Mouse (Mus musculus) midbrain, embryonic 11.5 days (tissue): ENCODE measurements around the gene Srd5a2. TPM values are rescaled to one million over a fixed set of nuclear protein-coding genes. Genes with fewer than 3 reads are reported as not detected.

Experiments used
- ATAC-seq: fragments of 200-750 bp; cut with Nextera tagmentation; 2 replicates; pipeline ENCODE4 v1.8.0; 2017; ENCODE audit warnings: moderate TSS enrichment, moderate library complexity; ENCODE audit not compliant: low FRiP score
- DNase-seq: peaks from one replicate; pipeline ENCODE4 v3.0.0; 2015; ENCODE audit warnings: low spot score; ENCODE audit errors: missing footprints
- H3K27ac ChIP-seq: fragments of 300-500 bp; sonication (generic); 2 replicates; pipeline ENCODE4 v1.5.1; 2014; ENCODE audit warnings: low read depth, low read length
- H3K27me3 ChIP-seq: fragments of 300-500 bp; sonication (generic); 2 replicates; pipeline ENCODE4 v1.6.1; 2014; ENCODE audit warnings: mild to moderate bottlenecking, low read length, moderate library complexity, mixed read lengths; ENCODE audit not compliant: control insufficient read depth, insufficient read depth
- H3K36me3 ChIP-seq: fragments of 300-500 bp; sonication (generic); 2 replicates; pipeline ENCODE4 v1.6.1; 2014; ENCODE audit warnings: mild to moderate bottlenecking, low read length, moderate library complexity, mixed read lengths; ENCODE audit not compliant: control insufficient read depth, insufficient read depth
- H3K4me1 ChIP-seq: fragments of 300-500 bp; sonication (generic); 2 replicates; pipeline ENCODE4 v1.6.1; 2014; ENCODE audit warnings: low read length; ENCODE audit not compliant: control insufficient read depth, insufficient read depth
- H3K4me2 ChIP-seq: fragments of 300-500 bp; sonication (generic); 2 replicates; pipeline ENCODE4 v1.6.1; 2014; ENCODE audit warnings: mild to moderate bottlenecking, moderate library complexity
- H3K4me3 ChIP-seq: fragments of 300-500 bp; sonication (generic); 2 replicates; pipeline ENCODE4 v1.5.1; 2014; ENCODE audit warnings: low read depth, low read length
- H3K9ac ChIP-seq: fragments of 300-500 bp; sonication (generic); 2 replicates; pipeline ENCODE4 v1.6.1; 2014; ENCODE audit warnings: low read length
- H3K9me3 ChIP-seq: fragments of 300-500 bp; sonication (generic); 2 replicates; pipeline ENCODE4 v1.6.1; 2016; ENCODE audit warnings: low read length; ENCODE audit not compliant: control insufficient read depth
- WGBS: fragments of 180-500 bp; shearing (Covaris S2); extraction: QIAGEN DNeasy Blood & Tissue Kit; methylation state at CpG from one replicate; pipeline ENCODE4 v1.1.7; 2014; 5-methylcytosine and 5-hydroxymethylcytosine counted together
- polyA plus RNA-seq: library from polyadenylated mRNA; unstranded; fragments of >200 nt; fragmentation: Nextera tagmentation; extraction: Ambion mirVana; gene quantifications from 2 replicates; pipeline ENCODE4 v1.2.1, GENCODE M21; 2014

The Srd5a2 gene
- polyA plus RNA-seq, 1 experiment from 2014 or later, result not detected

DNA sequence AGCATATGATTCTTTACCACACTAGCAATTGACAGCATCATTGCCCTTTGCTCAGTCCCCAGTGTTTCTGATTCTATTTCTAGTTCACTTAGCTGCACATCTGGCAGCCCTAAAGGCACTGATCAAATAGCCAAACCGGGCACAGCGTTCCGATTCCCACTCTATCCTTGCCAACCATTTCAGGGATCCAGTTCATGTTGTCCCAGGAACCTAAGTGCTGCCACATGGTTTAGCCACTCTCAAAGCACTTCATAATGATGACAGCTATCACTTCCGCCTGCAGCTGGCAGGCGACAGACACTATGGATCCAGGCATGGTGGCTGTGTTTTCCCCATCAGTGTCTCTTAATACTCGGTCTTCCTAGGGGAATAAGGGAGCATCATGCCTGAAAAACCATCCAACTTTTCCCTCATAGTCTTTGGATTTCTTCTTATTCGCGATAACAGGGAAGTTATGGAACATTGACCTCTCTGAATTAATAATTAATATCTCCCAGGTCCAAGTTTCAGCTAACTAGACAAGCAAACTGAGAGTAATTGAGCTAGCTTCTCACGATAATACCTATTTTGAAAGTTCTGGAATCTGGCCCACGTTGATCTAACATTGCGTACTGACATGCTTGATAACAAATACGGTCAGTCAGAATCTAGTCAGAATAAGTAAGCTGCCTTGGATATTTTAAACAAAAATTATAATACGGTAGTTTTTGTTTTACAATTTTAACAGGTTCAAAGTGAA, 51.6 kb downstream of the Srd5a2 start:
- DNase-seq (no peak), ATAC-seq (no peak)
- H3K36me3 ChIP-seq, result no peaks in the 10 kb centered on the region
- no peak overlapping the region for H3K9ac ChIP-seq
- no peaks in the 10 kb centered on the region for H3K9me3 ChIP-seq
- no peak overlapping the region for H3K4me3 ChIP-seq
- H3K4me1 ChIP-seq, result no peaks in the 10 kb centered on the region
- no peak overlapping the region for H3K27ac ChIP-seq
- H3K4me2 ChIP-seq, result no peak overlapping the region
- WGBS, result 89% methylated on average over 13 of the region's 13 CpGs
- H3K27me3 ChIP-seq, result no peaks in the 10 kb centered on the region

GRCm38 (mm10) chr17:73991264-73991663, 56.5 kb downstream of the Srd5a2 start:
- 91% methylated on average over 4 of the region's 4 CpGs for WGBS
- no peak overlapping the region for H3K4me3 ChIP-seq
- no peak for DNase-seq

DNA sequence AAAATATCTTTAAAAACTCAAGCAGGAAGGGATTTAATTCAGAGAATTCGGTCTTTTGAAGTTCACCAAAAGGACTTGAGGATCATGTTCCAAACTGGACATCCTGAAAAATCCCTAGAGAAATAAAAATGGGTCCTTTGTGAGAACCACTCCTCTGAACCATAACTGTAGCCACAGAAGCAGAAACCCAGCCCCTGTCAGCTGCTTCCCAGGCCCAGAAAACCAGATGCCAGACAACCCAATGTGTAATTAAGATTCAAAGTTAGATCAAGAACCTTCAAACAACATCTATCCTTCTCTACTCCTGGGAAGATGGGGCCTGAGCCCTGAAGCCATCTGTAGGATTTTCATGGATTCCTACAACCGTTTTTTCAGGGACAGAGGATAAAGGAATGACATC, 61.1 kb downstream of the Srd5a2 start:
- Histone ChIP-seq H3K36me3 (no peaks in the 10 kb centered on the region), H3K4me2 (no peak overlapping the region), H3K27ac (no peak overlapping the region), H3K4me3 (no peak overlapping the region), H3K9ac (no peak overlapping the region), H3K9me3 (no peaks in the 10 kb centered on the region), H3K4me1 (no peaks in the 10 kb centered on the region), H3K27me3 (no peaks in the 10 kb centered on the region)
- ATAC-seq (no peak), DNase-seq (no peak)
- 67% methylated on average over 2 of the region's 2 CpGs for WGBS

More at GRCm38 (mm10) chr17:73991264-73991663, 56.5 kb downstream of the Srd5a2 start:
- ATAC-seq, result no peak
- H3K27ac ChIP-seq, result no peak overlapping the region
- H3K9me3 ChIP-seq, result no peaks in the 10 kb centered on the region
- H3K9ac ChIP-seq, result no peak overlapping the region
- H3K4me2 ChIP-seq, result no peak overlapping the region
- no peaks in the 10 kb centered on the region for H3K27me3 ChIP-seq
- no peaks in the 10 kb centered on the region for H3K36me3 ChIP-seq
- H3K4me1 ChIP-seq, result no peaks in the 10 kb centered on the region

DNA sequence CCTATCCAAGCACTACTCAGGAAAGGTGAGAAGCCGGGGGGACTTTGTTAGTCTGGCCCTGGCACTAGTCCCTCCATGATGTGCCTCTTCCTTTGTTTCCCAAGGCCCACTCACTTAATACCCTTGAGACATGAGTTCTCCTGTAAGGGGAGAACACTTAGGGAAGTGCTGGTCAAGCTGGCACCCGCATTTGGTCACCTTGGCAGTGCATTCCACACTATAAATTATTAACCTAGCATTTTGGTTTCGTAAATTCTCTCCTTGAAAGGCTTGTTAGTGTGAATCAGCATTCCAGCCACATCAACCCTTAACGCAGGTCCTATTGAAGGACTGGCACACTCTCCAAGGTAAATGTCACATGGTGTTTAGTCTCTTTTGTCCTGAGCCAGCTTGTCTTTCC, 61.8 kb downstream of the Srd5a2 start:
- Histone ChIP-seq H3K4me3 (no peak overlapping the region), H3K27me3 (no peaks in the 10 kb centered on the region), H3K27ac (no peak overlapping the region), H3K36me3 (no peaks in the 10 kb centered on the region), H3K4me1 (no peaks in the 10 kb centered on the region), H3K4me2 (no peak overlapping the region), H3K9ac (no peak overlapping the region), H3K9me3 (no peaks in the 10 kb centered on the region)
- ATAC-seq (no peak), DNase-seq (no peak)
- WGBS, result 88% methylated on average over 4 of the region's 4 CpGs

DNA sequence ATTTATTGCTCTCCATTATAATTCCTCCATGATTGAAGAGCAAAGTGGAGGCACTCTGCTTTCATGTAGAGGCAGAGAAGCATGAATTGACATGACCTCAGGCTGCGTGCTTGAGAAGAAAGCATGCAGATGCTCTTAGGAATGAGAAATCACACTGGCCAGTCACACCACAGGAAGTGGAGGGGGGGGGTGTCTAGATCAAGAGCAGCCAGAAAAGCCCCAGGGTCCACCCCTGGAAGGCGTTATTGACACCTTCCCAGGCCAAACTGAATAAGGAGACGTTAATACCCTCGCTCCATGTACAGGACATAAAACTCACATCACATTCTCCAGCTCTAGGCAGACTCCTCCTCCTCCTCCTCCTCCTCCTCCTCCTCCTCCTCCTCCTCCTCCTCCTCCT, 63.2 kb downstream of the Srd5a2 start:
- no peak for DNase-seq
- Histone ChIP-seq H3K4me2 (no peak overlapping the region), H3K27ac (no peak overlapping the region), H3K36me3 (no peaks in the 10 kb centered on the region), H3K27me3 (no peaks in the 10 kb centered on the region), H3K9me3 (no peaks in the 10 kb centered on the region), H3K9ac (no peak overlapping the region), H3K4me1 (no peaks in the 10 kb centered on the region), H3K4me3 (no peak overlapping the region)
- 39% methylated on average over 4 of the region's 4 CpGs for WGBS
- no peak for ATAC-seq

DNA sequence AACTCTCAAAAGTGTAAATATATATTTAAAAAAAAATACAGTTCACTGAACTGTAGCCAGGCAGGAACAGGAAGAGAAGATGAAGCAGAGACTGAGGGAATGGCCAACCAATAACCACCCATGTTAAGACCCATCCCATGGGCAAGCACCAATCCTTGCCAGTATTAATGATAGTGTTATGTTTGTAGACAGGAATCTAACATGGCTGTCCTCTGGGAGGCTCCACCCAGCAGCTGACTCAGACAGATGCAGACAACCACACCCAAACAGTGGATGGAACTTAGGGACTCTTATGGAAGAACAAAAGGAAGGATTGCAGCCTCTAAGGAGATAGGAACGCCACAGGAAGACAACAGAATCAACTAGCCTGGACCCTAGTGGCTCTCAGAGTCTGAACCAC, 64.8 kb downstream of the Srd5a2 start:
- no peak overlapping the region for H3K4me3 ChIP-seq

GRCm38 (mm10) chr17:73976066-73976465, 71.7 kb downstream of the Srd5a2 start:
- H3K4me1 ChIP-seq, result no peaks in the 10 kb centered on the region
- H3K36me3 ChIP-seq, result no peaks in the 10 kb centered on the region
- DNase-seq (no peak), ATAC-seq (no peak)
- no peak overlapping the region for H3K9ac ChIP-seq
- H3K27ac ChIP-seq, result no peak overlapping the region
- H3K27me3 ChIP-seq, result no peaks in the 10 kb centered on the region
- H3K4me3 ChIP-seq, result no peak overlapping the region
- no peak overlapping the region for H3K4me2 ChIP-seq
- H3K9me3 ChIP-seq, result no peaks in the 10 kb centered on the region

More for the DNA sequence above, 64.8 kb downstream of the Srd5a2 start:
- no peak overlapping the region for H3K9ac ChIP-seq
- H3K36me3 ChIP-seq, result no peaks in the 10 kb centered on the region
- no peaks in the 10 kb centered on the region for H3K4me1 ChIP-seq
- 71% methylated on average over 1 of the region's 1 CpGs for WGBS
- ATAC-seq, result no peak
- no peak overlapping the region for H3K4me2 ChIP-seq
- no peak overlapping the region for H3K27ac ChIP-seq
- no peak for DNase-seq
- H3K27me3 ChIP-seq, result no peaks in the 10 kb centered on the region
- no peaks in the 10 kb centered on the region for H3K9me3 ChIP-seq

- Histone ChIP-seq H3K4me3 (no peak overlapping the region), H3K4me1 (no peaks in the 10 kb centered on the region), H3K9me3 (no peaks in the 10 kb centered on the region), H3K4me2 (no peak overlapping the region), H3K27ac (no peak overlapping the region), H3K36me3 (no peaks in the 10 kb centered on the region), H3K9ac (no peak overlapping the region), H3K27me3 (no peaks in the 10 kb centered on the region)
- WGBS, result 93% methylated on average over 11 of the region's 11 CpGs
- ATAC-seq (no peak), DNase-seq (no peak)
Measured at GRCm38 (mm10) chr17:73972648-73973047, 75.1 kb downstream of the Srd5a2 start.

GRCm38 (mm10) chr17:73971291-73971690, 76.4 kb downstream of the Srd5a2 start:
- Histone ChIP-seq H3K4me2 (no peak overlapping the region), H3K9me3 (no peaks in the 10 kb centered on the region), H3K27me3 (no peaks in the 10 kb centered on the region), H3K27ac (no peak overlapping the region), H3K36me3 (no peaks in the 10 kb centered on the region), H3K9ac (no peak overlapping the region), H3K4me3 (no peak overlapping the region), H3K4me1 (no peaks in the 10 kb centered on the region)
- DNase-seq (no peak), ATAC-seq (no peak)
- WGBS, result 89% methylated on average over 4 of the region's 4 CpGs
